Mouse (Mus musculus) thymus, postnatal 4 days (tissue): ENCODE data around the gene Lca5.

Experiments
- DNase-seq: peaks from one replicate; pipeline ENCODE4 v3.0.0; 2021

The Lca5 gene

DNA sequence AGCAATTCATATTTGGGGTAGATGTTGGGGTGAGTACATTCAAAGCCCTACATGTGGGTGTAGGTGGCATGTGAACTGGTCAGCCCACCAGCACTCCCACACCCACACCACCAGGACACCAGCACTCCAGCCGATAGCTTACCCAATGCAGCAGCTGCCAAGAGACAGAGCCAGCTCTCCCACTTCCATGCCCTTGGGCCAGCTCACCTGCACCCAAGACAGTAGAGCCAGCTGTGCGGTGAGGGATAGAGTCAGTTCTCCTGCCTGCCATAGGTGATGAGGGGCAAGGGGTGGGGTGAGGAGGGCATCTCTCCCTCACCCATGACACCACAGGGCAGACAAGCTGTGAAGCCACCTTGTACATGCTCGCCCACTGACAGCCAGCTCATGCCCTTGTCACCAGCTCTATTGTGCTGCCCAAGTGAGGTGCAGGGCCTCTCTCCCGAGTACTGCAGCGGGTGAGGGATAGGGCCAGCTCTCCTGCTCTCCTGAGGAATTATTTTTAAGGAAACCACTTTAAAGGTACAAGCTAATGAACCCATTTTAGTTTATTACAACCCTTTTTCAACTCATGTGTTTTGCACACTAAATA is 54.6 kb downstream of the Lca5 start:
- no peak for DNase-seq

- no peak for DNase-seq
These were observed 55.6 kb downstream of the Lca5 start for GRCm38 (mm10) chr9:83385301-83385700.

DNA sequence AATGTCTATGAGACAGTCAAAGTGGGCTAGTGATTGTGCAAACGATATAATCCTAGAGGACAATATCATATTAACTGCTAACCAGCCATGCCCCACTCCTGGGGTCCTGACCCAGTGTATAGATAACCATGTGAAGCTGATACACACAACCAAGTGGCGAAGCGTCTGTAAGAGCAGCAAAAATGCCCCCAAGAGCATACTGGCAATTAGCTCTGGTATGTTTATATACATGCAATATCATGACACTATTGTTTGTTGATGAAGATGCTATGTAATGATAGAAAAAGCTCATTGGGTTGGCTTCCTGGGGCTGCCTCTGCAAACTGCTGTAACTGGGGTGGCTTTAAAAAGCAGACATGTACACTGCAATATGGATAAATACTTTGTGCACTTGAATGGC is 57.7 kb downstream of the Lca5 start:
- no peak for DNase-seq

DNA sequence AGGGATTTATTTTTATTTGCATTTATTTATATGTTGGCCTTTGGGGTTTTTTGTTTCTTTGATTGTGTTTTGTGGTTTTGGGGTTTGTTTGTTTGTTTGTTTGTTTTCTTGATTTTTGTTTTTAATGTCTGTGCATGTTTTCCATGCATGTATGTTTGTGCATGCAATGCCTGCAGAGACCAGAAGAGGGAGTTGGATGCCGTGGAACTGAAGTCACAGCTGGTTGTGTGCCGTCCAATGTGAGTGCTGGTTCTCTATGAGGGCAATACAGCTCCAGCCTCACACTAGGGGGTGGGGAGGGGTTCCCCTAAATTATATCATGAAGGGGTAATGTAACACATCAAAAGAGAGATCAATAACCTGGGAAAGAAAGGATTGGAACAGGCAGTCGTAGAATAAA is 58.2 kb downstream of the Lca5 start:
- peak; percentile 73 for DNase-seq

DNA sequence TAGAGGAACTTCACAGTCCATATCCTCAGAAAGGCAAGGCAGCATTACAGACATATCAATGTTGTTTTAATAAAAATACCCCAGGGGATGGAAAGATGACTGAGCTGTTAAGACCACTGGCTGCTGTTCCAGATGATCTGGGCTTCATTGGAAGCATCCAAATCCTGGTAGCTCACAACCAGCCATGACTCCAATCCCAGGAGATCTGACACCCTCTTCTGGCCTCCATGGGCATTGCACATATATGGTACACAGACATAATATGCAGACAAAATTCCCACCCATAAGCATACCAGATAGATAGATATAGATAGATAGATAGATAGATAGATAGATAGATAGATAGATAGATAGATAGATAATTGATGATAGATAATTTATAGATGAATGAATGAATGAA is 59.6 kb downstream of the Lca5 start:
- peak; percentile 20 for DNase-seq

DNA sequence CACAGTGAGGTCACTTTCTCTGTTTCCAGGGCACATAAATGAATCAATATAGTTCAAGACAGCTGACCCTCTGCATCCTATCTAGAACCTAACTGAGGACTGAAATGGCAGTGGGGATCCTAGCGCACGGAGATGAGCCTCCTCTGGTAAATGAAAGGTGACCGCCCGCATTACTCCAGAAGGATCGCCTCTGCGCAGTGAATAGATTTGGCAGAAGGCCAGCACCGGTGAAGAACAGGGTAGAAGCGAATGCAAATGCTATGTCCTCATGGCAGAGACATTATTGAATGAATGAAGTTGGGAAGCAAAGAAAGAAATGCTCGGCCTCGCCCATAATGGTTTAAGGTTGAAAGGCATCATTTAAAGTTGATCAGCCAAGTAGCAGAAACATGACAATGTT is 61.3 kb downstream of the Lca5 start:
- no peak for DNase-seq

- DNase-seq: no peak
These were observed 63.8 kb downstream of the Lca5 start for GRCm38 (mm10) chr9:83377132-83377531.

GRCm38 (mm10) chr9:83375522-83376176 is 65.3 kb downstream of the Lca5 start:
- no peak for DNase-seq

GRCm38 (mm10) chr9:83370907-83371306 is 70.0 kb downstream of the Lca5 start:
- DNase-seq: no peak

DNA sequence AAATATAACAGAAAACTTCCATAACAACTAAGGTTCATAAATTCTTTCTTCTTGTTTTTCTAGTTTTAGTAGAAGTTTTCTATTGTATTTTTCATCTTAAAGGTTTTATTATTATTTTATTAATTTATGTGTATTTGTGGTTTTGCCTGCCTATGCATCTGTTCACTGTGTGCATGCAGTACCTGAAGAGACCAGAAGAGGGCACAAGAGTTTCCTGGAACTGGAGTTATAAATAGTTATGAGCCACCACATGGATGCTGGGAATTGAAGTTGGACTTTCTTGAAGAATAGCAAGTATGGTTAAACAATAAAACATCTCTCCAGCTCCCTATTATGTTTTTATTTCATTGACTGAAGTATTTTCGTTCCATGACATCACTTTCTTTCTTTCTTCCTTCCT is 72.7 kb downstream of the Lca5 start:
- DNase-seq: peak; percentile 69

- DNase-seq: no peak
These were observed 85.1 kb downstream of the Lca5 start for GRCm38 (mm10) chr9:83355802-83356201.

DNA sequence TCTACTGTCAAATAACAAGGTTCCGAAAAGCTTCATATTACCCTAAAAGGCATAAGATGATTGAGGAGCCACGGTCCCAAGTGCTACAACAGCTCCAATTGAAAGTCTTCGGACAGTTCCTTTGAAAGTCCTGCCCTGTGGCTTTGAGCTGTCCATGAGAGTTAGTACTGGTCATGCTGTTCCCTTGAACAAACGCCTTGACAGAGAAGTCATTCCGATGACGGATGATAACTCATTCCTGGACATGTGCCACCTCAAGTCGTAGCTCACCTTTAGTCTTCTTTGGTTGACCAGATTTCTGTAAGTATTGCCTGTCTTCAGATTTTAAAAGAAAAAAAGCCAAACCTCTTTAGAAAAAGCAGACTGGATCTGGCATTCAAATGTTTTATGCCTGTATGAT is 87.6 kb downstream of the Lca5 start:
- DNase-seq: no peak

- DNase-seq: no peak
These were observed 89.8 kb downstream of the Lca5 start for GRCm38 (mm10) chr9:83351171-83351570.

GRCm38 (mm10) chr9:83350613-83351012 is 90.3 kb downstream of the Lca5 start:
- no peak for DNase-seq

DNA sequence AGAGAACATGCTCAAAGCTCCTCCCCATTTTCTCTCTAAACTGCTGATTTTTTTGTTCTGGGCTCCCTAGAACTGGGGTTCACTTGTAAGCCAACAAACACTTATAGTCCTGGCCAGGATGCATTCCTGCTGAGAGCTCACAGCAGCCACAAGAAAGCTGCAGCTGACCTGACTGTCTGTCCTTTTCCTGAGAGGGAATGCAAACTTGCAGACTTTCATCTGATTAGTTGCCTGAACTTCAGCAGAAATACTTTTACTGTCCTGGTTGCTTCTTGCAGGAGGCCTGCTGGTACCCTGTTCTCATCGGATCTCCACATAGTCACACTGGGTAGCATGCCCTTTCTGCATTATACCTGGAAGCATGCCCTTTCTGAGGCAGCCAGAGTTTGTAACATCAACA is 91.0 kb downstream of the Lca5 start:
- DNase-seq: no peak

DNA sequence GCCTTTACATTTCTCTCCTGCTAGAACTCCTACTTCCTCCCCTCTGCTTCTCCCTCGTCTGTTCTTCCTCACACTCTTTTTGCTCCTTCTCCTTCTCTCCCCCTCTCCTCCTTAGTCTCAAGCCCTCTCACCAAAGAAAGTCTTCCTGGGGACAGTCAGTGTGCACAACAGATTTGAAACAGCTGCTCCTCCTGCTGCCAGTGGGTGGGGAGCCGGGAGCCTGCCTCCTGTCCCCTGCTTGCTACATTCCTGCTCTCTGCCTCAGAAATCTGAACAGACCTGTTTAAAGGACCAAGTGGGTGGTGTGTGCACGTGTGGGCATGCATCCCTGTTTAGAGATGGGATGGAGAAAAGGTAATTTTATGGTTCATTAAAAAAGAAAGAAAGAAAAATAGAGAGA is 91.4 kb downstream of the Lca5 start:
- no peak for DNase-seq

DNA sequence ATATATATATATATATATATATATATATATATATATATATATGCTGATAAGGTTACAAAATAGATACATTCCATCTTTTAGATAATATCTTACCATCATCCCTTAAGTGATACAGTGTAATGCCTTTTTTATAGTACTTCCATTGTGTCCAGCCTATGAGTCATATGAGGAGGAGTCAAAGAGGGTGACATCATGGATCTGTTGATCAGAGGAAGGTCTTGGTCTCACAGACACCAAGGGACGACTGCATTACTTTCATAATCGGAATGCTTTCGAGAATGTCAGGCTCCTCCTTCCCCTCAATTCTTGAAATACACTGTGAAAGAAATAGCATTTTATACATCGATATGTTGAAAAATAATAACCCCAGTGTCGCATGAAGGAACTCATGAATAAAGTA is 93.4 kb downstream of the Lca5 start:
- no peak for DNase-seq

- DNase-seq: no peak
These were observed 98.2 kb downstream of the Lca5 start for GRCm38 (mm10) chr9:83342491-83343370.
